Mouse (Mus musculus) A20 (cell line): ENCODE measurements around the gene Stk38.
"Not testable (repeated sequence)": the region's sequence is repeated elsewhere in the genome, so short reads cannot be mapped to it uniquely, and the experiment has no call there.

Experiments used
- DNase-seq: peaks from one replicate; pipeline ENCODE4 v3.0.0-alpha.2; 2011; ENCODE audit warnings: low read depth, low spot score

Gene Stk38

GRCm38 (mm10) chr17:29007641-29008325, at the start of gene Stk38:
Gene Stk38, minus strand, starts transcription at chr17:29007995.
- peak; percentile 94 for DNase-seq

GRCm38 (mm10) chr17:29057361-29057890, 49.6 kb upstream of the Stk38 start:
- DNase-seq: no peak

GRCm38 (mm10) chr17:29056699-29057151, 48.9 kb upstream of the Stk38 start:
- DNase-seq: no peak

- no peak for DNase-seq
Measured at GRCm38 (mm10) chr17:29056207-29056606, 48.4 kb upstream of the Stk38 start.

GRCm38 (mm10) chr17:29055586-29055985, 47.8 kb upstream of the Stk38 start:
- no peak for DNase-seq

- no peak for DNase-seq
Measured at GRCm38 (mm10) chr17:29054429-29054828, 46.6 kb upstream of the Stk38 start.

GRCm38 (mm10) chr17:29053841-29054240, 46.0 kb upstream of the Stk38 start:
- no peak for DNase-seq

GRCm38 (mm10) chr17:29053067-29053466, 45.3 kb upstream of the Stk38 start:
- no peak for DNase-seq

GRCm38 (mm10) chr17:29050791-29051190, 43.0 kb upstream of the Stk38 start:
- DNase-seq: no peak

GRCm38 (mm10) chr17:29049923-29050322, 42.1 kb upstream of the Stk38 start:
- DNase-seq: no peak

GRCm38 (mm10) chr17:29049508-29049889, 41.7 kb upstream of the Stk38 start:
- DNase-seq: no peak

- peak; percentile 78 for DNase-seq
Measured at GRCm38 (mm10) chr17:29048748-29049507, 41.1 kb upstream of the Stk38 start.

- peak; percentile 43 for DNase-seq
Measured at GRCm38 (mm10) chr17:29047697-29048514, 40.1 kb upstream of the Stk38 start.

GRCm38 (mm10) chr17:29046863-29047262, 39.1 kb upstream of the Stk38 start:
- DNase-seq: peak; percentile 36

GRCm38 (mm10) chr17:29045741-29046530, 38.1 kb upstream of the Stk38 start:
- DNase-seq: peak; percentile 42

GRCm38 (mm10) chr17:29044925-29045319, 37.1 kb upstream of the Stk38 start:
- peak; percentile 62 for DNase-seq

- DNase-seq: peak; percentile 34
Measured at GRCm38 (mm10) chr17:29044146-29044924, 36.5 kb upstream of the Stk38 start.

GRCm38 (mm10) chr17:29043583-29043982, 35.8 kb upstream of the Stk38 start:
- no peak for DNase-seq

- no peak for DNase-seq
Measured at GRCm38 (mm10) chr17:29042569-29042968, 34.8 kb upstream of the Stk38 start.

GRCm38 (mm10) chr17:29041632-29042031, 33.8 kb upstream of the Stk38 start:
- not testable (repeated sequence) for DNase-seq
